Mouse (Mus musculus): Measurements from ENCODE around the gene Them4. TPM values are rescaled to one million over a fixed set of nuclear protein-coding genes. Genes with fewer than 3 reads are reported as not detected.

Them4 gene
- total and polyA plus RNA-seq, 2 experiments from 2014 or later = 28.7 to 72.9 TPM

DNA sequence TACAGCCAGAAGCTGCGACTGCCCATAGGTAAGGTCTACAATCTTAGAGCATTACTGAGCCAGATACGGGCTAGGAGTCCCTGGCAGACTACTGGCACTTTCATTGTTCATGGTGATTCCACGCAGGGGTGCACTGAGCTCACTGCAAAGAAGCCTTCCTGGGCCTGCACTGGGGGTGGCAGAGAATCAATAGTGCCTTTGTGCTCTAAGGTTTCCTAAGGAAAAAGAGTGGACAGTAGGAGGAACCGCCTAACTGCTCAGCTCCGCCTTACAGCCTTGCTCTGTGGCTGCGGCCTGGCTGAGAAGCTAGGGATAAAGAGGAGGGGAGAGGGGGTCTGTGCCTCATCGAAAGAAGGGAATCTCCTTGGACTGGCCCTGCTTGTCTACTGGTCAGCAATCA, 52.2 kb downstream of the Them4 start, which contains the start of gene C2cd4d:
Gene C2cd4d, plus strand, starts transcription at position 301 of the 400 bp plus-strand sequence.
- Histone ChIP-seq H3K9ac (replicated peaks; ENCODE audit: low read length, poor library complexity, severe bottlenecking) (peak within 1 kb of the TSS; percentile 86), H3K27ac (ENCODE audit: low read depth, low read length) (no peak within 1 kb of the TSS), H3K4me3 (ENCODE audit: low read depth, low read length) (peak within 1 kb of the TSS; percentile 45), H3K27me3 (ENCODE audit: insufficient read depth, low read length) (no peaks in the 10 kb centered on the region), H3K4me1 (ENCODE audit: insufficient read depth, low read length) (peaks cover 5% of the 10 kb centered on the region; the same call in 1 of the 2 replicates), H3K4me2 (ENCODE audit: low read depth, low read length, poor library complexity, severe bottlenecking) (peak within 1 kb of the TSS; percentile 71), H3K9me3 (ENCODE audit: low read length) (no peaks in the 10 kb centered on the region), H3K36me3 (ENCODE audit: insufficient read depth, low read length) (no peaks in the 10 kb centered on the region)
- no peak for TF ChIP-seq CTCF (IDR thresholded peaks at IDR 0.05)
- ATAC-seq (ENCODE audit: low FRiP score) = no peak
- 36% methylated on average over 7 of the region's 7 CpGs for WGBS
- DNase-seq (ENCODE audit: low spot score) = no peak

DNA sequence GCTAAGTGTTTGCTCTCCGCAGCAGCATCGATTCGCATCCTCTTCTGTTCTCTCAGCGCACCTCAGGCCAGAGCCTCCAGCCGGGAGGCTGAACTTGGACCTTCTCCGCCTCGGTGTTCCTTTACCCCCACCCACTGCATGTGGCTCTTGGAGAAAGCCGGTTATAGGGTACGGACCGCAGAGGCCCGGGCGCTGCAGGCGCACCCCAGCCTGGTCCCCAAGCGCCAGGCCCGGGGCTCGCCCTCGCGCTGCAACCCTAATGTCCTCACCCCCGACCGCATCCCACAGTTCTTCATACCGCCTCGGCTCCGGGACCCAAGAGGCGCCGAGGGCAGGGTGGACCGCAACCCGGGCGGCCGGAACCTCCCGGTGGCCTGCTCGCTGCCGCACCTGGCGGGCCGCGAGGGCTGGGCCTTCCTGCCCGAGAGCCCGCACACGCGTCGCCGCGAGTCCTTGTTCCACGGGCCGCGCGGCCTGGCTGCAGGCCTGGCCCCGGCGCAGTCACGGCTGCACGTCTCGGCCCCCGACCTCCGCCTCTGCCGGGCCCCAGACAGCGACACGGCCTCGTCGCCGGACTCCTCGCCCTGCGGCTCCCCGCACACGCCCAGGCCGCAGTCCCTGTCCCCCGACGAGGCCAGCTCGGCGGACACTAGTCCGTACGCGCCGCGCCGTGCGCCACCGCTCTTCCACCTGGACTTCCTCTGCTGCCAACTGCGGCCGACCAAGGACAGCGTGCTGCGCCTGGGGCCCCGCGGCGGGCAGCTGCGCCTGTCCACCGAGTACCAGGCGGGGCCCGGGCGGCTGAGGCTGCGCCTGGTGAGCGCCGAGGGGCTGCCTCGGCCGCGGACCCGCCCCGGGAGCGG, 53.6 kb downstream of the Them4 start:
- peak overlapping the region; percentile 86 for H3K9ac ChIP-seq (replicated peaks; ENCODE audit: low read length, poor library complexity, severe bottlenecking)
- no peak for TF ChIP-seq CTCF (IDR thresholded peaks at IDR 0.05)
- H3K9me3 ChIP-seq (ENCODE audit: low read length) = no peaks in the 10 kb centered on the region
- peak overlapping the region; percentile 40; the same call in 1 of the 2 replicates for H3K27ac ChIP-seq (ENCODE audit: low read depth, low read length)
- no peaks in the 10 kb centered on the region for H3K36me3 ChIP-seq (ENCODE audit: insufficient read depth, low read length)
- WGBS = 8% methylated on average over 66 of the region's 97 CpGs
- H3K4me1 ChIP-seq (ENCODE audit: insufficient read depth, low read length) = peaks cover 5% of the 10 kb centered on the region; the same call in 1 of the 2 replicates
- peak; percentile 69 for ATAC-seq (ENCODE audit: low FRiP score)
- DNase-seq (ENCODE audit: low spot score) = peak; percentile 50
- H3K27me3 ChIP-seq (ENCODE audit: insufficient read depth, low read length) = no peaks in the 10 kb centered on the region
- peak overlapping the region; percentile 45 for H3K4me3 ChIP-seq (ENCODE audit: low read depth, low read length)
- peak overlapping the region; percentile 71 for H3K4me2 ChIP-seq (ENCODE audit: low read depth, low read length, poor library complexity, severe bottlenecking)

DNA sequence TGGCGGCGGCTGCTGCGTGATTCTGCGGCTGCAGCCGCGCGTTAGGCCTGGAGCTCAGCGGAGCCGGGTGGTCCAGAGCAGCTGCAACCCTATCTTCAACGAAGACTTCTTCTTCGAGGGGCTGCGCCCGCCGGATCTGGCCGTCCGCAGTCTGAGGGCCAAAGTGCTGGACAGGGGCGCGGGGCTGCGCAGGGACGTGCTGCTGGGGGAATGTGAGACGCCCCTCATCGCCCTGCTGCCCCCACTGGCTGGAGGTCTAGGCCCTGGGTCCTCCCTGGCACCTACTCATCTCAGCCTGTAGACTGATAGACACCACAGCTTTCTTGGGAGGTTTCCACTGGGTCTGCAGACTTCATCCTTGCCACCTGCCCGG, 54.3 kb downstream of the Them4 start:
- no peaks in the 10 kb centered on the region for H3K9me3 ChIP-seq (ENCODE audit: low read length)
- no peaks in the 10 kb centered on the region for H3K36me3 ChIP-seq (ENCODE audit: insufficient read depth, low read length)
- H3K4me1 ChIP-seq (ENCODE audit: insufficient read depth, low read length) = peaks cover 5% of the 10 kb centered on the region; the same call in 1 of the 2 replicates
- H3K9ac ChIP-seq (replicated peaks; ENCODE audit: low read length, poor library complexity, severe bottlenecking) = peak overlapping the region; percentile 86
- peak overlapping the region; percentile 71 for H3K4me2 ChIP-seq (ENCODE audit: low read depth, low read length, poor library complexity, severe bottlenecking)
- no peak for TF ChIP-seq CTCF (IDR thresholded peaks at IDR 0.05)
- no peak for DNase-seq (ENCODE audit: low spot score)
- no peaks in the 10 kb centered on the region for H3K27me3 ChIP-seq (ENCODE audit: insufficient read depth, low read length)
- ATAC-seq (ENCODE audit: low FRiP score) = peak; percentile 49
- 4% methylated on average over 19 of the region's 23 CpGs for WGBS
- peak overlapping the region; percentile 45 for H3K4me3 ChIP-seq (ENCODE audit: low read depth, low read length)
- H3K27ac ChIP-seq (ENCODE audit: low read depth, low read length) = peak overlapping the region; percentile 40; the same call in 1 of the 2 replicates

GRCm38 (mm10) chr3:94366761-94367160, 56.9 kb downstream of the Them4 start:
- Histone ChIP-seq H3K9me3 (ENCODE audit: low read length) (no peaks in the 10 kb centered on the region), H3K4me3 (ENCODE audit: low read depth, low read length) (no peak overlapping the region), H3K27ac (ENCODE audit: low read depth, low read length) (no peak overlapping the region), H3K4me2 (ENCODE audit: low read depth, low read length, poor library complexity, severe bottlenecking) (no peak overlapping the region), H3K27me3 (ENCODE audit: insufficient read depth, low read length) (no peaks in the 10 kb centered on the region), H3K9ac (replicated peaks; ENCODE audit: low read length, poor library complexity, severe bottlenecking) (no peak overlapping the region), H3K4me1 (ENCODE audit: insufficient read depth, low read length) (peaks cover 5% of the 10 kb centered on the region; the same call in 1 of the 2 replicates), H3K36me3 (ENCODE audit: insufficient read depth, low read length) (no peaks in the 10 kb centered on the region)
- peak; percentile 86 for DNase-seq (ENCODE audit: low spot score)
- ATAC-seq (ENCODE audit: low FRiP score) = peak; percentile 39
- peak; percentile 98 for TF ChIP-seq CTCF (IDR thresholded peaks at IDR 0.05)
- 17% methylated on average over 3 of the region's 3 CpGs for WGBS

DNA sequence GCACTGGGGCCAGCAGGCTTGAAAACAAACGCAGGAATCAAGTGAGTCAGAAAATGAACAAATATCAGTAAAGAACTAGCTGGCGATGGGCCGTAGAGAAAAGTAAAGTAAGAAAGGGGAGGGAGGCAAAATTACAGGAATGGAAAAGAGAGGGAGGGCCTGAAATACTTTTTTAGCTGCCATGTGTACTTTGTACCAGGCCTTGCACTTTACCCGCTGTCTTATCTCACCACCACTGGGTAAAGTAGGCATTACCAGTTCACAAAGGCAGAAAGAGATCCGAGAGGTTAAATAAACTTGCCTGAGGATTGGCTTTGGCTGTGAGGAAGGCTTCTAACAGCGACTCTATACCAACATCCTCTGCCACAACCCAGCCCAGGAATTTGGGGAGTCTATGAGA, 57.6 kb downstream of the Them4 start:
- Histone ChIP-seq H3K36me3 (ENCODE audit: insufficient read depth, low read length) (no peaks in the 10 kb centered on the region), H3K4me3 (ENCODE audit: low read depth, low read length) (no peak overlapping the region), H3K27me3 (ENCODE audit: insufficient read depth, low read length) (no peaks in the 10 kb centered on the region), H3K4me2 (ENCODE audit: low read depth, low read length, poor library complexity, severe bottlenecking) (no peak overlapping the region), H3K9me3 (ENCODE audit: low read length) (no peaks in the 10 kb centered on the region), H3K9ac (replicated peaks; ENCODE audit: low read length, poor library complexity, severe bottlenecking) (no peak overlapping the region), H3K27ac (ENCODE audit: low read depth, low read length) (no peak overlapping the region), H3K4me1 (ENCODE audit: insufficient read depth, low read length) (peaks cover 5% of the 10 kb centered on the region; the same call in 1 of the 2 replicates)
- WGBS = 85% methylated on average over 6 of the region's 6 CpGs
- no peak for ATAC-seq (ENCODE audit: low FRiP score)
- DNase-seq (ENCODE audit: low spot score) = no peak
- no peak for TF ChIP-seq CTCF (IDR thresholded peaks at IDR 0.05)

DNA sequence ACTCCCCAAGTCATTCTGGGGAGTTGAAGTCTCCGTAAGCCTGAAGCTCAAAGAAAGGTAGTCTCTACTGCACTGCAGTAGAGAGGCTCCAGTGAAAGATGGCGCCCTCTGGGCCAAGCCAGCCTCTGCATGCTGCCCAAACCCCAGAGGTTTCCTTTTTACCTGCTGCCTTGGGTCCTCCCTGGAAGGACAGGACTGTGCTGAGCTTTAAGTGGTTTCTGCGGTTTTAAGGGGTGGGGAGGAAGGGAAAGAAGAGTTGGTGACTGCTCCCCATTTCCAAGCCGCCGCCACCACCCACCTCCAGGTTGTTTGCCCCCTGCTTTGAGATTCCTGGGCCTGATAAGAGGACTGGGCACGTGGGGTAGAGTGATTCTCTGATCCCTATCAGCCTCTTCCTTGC, 58.7 kb downstream of the Them4 start:
- Histone ChIP-seq H3K4me3 (ENCODE audit: low read depth, low read length) (no peak overlapping the region), H3K4me1 (ENCODE audit: insufficient read depth, low read length) (0 out of 2 replicates have a peak, but pooled peaks cover 5% of the 10 kb centered on the region), H3K27me3 (ENCODE audit: insufficient read depth, low read length) (no peaks in the 10 kb centered on the region), H3K9ac (replicated peaks; ENCODE audit: low read length, poor library complexity, severe bottlenecking) (no peak overlapping the region), H3K36me3 (ENCODE audit: insufficient read depth, low read length) (no peaks in the 10 kb centered on the region), H3K9me3 (ENCODE audit: low read length) (no peaks in the 10 kb centered on the region), H3K4me2 (ENCODE audit: low read depth, low read length, poor library complexity, severe bottlenecking) (no peak overlapping the region), H3K27ac (ENCODE audit: low read depth, low read length) (no peak overlapping the region)
- DNase-seq (ENCODE audit: low spot score) = no peak
- no peak for ATAC-seq (ENCODE audit: low FRiP score)
- 73% methylated on average over 6 of the region's 6 CpGs for WGBS
- no peak for TF ChIP-seq CTCF (IDR thresholded peaks at IDR 0.05)

Data from midbrain, postnatal 0 days (tissue).